Mouse (Mus musculus): Measurements from ENCODE around the gene Myog. TPM values are rescaled to one million over a fixed set of nuclear protein-coding genes. Genes with fewer than 3 reads are reported as not detected.
"Not testable (repeated sequence)": the region's sequence is repeated elsewhere in the genome, so short reads cannot be mapped to it uniquely, and the experiment has no call there.

Myog gene
- polyA plus RNA-seq (2015; fragmentation: Nextera tagmentation; extraction: Ambion mirVana) = 117 and 227 TPM in 2 replicates

DNA sequence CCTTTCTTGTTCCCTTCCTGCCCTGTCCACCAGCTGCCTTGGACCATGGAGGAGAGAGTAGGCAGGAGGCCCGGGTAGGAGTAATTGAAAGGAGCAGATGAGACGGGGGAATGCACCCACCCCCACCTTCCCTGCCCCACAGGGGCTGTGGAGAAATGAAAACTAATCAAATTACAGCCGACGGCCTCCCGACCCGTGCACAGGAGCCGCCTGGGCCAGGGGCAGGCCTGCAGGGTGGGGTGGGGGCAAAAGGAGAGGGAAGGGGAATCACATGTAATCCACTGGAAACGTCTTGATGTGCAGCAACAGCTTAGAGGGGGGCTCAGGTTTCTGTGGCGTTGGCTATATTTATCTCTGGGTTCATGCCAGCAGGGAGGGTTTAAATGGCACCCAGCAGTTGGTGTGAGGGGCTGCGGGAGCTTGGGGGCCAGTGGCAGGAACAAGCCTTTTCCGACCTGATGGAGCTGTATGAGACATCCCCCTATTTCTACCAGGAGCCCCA, at the start of gene Myog:
Gene Myog, plus strand, starts transcription at position 392 of the 502 bp plus-strand sequence.
- ATAC-seq (ENCODE audit: insufficient number of reproducible peaks, low FRiP score, low TSS enrichment, low read depth) = peak; percentile 64
- peak within 1 kb of the TSS; percentile 14 for H3K4me3 ChIP-seq
- no peak within 1 kb of the TSS for H3K4me2 ChIP-seq
- no peaks in the 10 kb centered on the region for H3K9me3 ChIP-seq
- H3K9ac ChIP-seq = no peak within 1 kb of the TSS
- peak within 1 kb of the TSS; percentile 44 for H3K27ac ChIP-seq
- H3K4me1 ChIP-seq = peaks cover 24% of the 10 kb centered on the region
- H3K27me3 ChIP-seq = no peaks in the 10 kb centered on the region
- H3K36me3 ChIP-seq = no peaks in the 10 kb centered on the region
- 15% methylated on average over 11 of the region's 11 CpGs for WGBS

DNA sequence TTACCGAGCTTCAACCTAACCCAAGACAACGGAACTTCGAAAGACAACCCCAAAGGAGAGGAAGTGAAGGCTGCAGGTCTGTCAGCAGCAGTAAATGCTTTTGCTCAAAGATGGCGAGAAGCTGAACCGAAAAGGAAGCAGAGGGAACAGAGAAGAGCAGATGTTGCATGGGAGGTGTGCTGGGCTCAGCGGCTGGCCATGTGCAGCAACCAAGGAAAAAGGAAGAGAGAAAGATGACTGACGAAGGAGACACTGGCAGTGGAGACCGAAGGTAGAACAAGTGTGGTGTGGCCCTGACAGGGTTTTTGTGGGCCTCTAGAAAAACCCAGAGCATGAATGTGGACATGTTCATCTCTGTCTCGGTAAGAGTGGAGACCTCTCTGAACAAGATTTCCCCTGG, 49.1 kb upstream of the Myog start:
- H3K36me3 ChIP-seq = no peaks in the 10 kb centered on the region
- WGBS = 77% methylated on average over 9 of the region's 9 CpGs
- no peaks in the 10 kb centered on the region for H3K9me3 ChIP-seq
- H3K4me2 ChIP-seq = no peak overlapping the region
- H3K4me3 ChIP-seq = no peak overlapping the region
- no peak overlapping the region for H3K9ac ChIP-seq
- H3K27ac ChIP-seq = no peak overlapping the region
- H3K27me3 ChIP-seq = peaks cover 24% of the 10 kb centered on the region
- peaks cover 16% of the 10 kb centered on the region for H3K4me1 ChIP-seq
- ATAC-seq (ENCODE audit: insufficient number of reproducible peaks, low FRiP score, low TSS enrichment, low read depth) = no peak

GRCm38 (mm10) chr1:134241298-134241697, 48.5 kb upstream of the Myog start:
- WGBS = 74% methylated on average over 8 of the region's 8 CpGs
- H3K9me3 ChIP-seq = no peaks in the 10 kb centered on the region
- peaks cover 14% of the 10 kb centered on the region for H3K4me1 ChIP-seq
- H3K9ac ChIP-seq = no peak overlapping the region
- no peak overlapping the region for H3K4me3 ChIP-seq
- no peaks in the 10 kb centered on the region for H3K36me3 ChIP-seq
- no peak for ATAC-seq (ENCODE audit: insufficient number of reproducible peaks, low FRiP score, low TSS enrichment, low read depth)
- H3K27ac ChIP-seq = no peak overlapping the region
- no peak overlapping the region for H3K4me2 ChIP-seq
- H3K27me3 ChIP-seq = peaks cover 18% of the 10 kb centered on the region

- peaks cover 14% of the 10 kb centered on the region for H3K4me1 ChIP-seq
- WGBS = 55% methylated on average over 2 of the region's 2 CpGs
- H3K9me3 ChIP-seq = no peaks in the 10 kb centered on the region
- no peaks in the 10 kb centered on the region for H3K36me3 ChIP-seq
- no peak overlapping the region for H3K9ac ChIP-seq
- H3K27ac ChIP-seq = no peak overlapping the region
- peaks cover 9% of the 10 kb centered on the region for H3K27me3 ChIP-seq
- H3K4me3 ChIP-seq = no peak overlapping the region
- H3K4me2 ChIP-seq = no peak overlapping the region
- no peak for ATAC-seq (ENCODE audit: insufficient number of reproducible peaks, low FRiP score, low TSS enrichment, low read depth)
Observed at GRCm38 (mm10) chr1:134242286-134242685, 47.5 kb upstream of the Myog start.

DNA sequence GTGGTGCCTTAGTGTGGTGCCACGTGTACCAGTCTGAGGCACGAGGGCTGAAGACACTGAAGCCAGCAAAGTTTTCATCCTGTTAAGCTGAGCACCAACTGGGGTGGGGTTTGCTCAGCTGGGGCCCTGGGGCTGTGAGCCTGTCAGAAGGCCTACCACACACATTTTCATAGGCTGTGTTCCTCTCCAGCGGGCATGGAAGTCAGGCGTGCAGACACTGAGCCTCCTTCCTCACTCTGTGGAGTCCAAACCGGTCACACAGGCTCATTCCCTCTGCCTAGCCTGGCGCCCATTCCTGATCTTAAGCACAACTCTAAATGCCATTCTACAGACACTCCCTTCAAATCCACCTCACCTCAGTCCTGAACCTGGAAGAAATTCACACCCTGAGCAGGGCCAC, 46.3 kb upstream of the Myog start:
- Histone ChIP-seq H3K27ac (no peak overlapping the region), H3K9ac (no peak overlapping the region), H3K9me3 (no peaks in the 10 kb centered on the region), H3K36me3 (no peaks in the 10 kb centered on the region), H3K4me2 (0 out of 2 replicates have a peak overlapping the region, but pooled peaks have one; percentile 49), H3K4me1 (peaks cover 14% of the 10 kb centered on the region), H3K4me3 (no peak overlapping the region), H3K27me3 (peaks cover 6% of the 10 kb centered on the region; the same call in 1 of the 2 replicates)
- no peak for ATAC-seq (ENCODE audit: insufficient number of reproducible peaks, low FRiP score, low TSS enrichment, low read depth)
- 55% methylated on average over 6 of the region's 6 CpGs for WGBS

GRCm38 (mm10) chr1:134243948-134244914, 45.6 kb upstream of the Myog start:
- Histone ChIP-seq H3K27ac (no peak overlapping the region), H3K9ac (peak overlapping the region; percentile 26; the same call in 1 of the 2 replicates)
- 20% methylated on average over 35 of the region's 35 CpGs for WGBS

DNA sequence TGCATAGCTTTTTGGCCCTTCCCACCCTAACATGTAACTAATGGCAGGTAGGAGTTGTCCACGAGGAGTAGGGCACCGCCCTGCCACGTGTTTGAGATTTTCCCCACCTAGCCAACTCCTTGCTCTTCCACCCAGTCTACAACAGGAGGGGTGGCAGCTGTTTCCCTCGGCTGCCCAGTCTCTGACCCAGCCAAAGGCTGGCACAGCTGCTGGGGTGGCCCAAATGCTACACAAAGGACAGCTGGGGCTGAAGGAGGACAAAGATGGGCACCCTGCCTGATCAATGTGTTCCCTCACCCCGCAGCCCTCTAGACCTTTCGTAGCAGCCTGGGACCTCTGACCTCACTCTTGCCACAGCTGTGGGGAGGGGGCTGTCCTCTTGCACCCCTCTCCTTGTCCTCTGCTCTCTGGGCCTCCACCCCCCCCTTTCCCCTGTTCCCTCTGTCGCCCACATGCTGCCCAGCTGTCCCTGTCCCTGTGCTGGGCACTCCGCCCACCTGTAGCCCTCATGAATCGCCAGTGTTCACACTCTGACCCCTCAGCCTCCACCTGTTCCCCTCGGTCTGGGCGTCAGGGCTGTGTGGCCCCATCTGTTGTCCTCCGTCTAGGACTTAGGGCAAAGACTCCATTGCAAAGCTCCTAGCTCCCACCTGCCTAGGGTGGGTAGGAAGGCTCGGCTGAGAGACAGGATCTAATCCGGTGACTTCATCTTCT, 44.6 kb upstream of the Myog start:
- no peaks in the 10 kb centered on the region for H3K36me3 ChIP-seq

More at GRCm38 (mm10) chr1:134243948-134244914, 45.6 kb upstream of the Myog start:
- peaks cover 14% of the 10 kb centered on the region for H3K4me1 ChIP-seq
- peak overlapping the region; percentile 17; the same call in 1 of the 2 replicates for H3K4me3 ChIP-seq
- no peaks in the 10 kb centered on the region for H3K36me3 ChIP-seq
- peak overlapping the region; percentile 49 for H3K4me2 ChIP-seq
- H3K27me3 ChIP-seq = peaks cover 6% of the 10 kb centered on the region; the same call in 1 of the 2 replicates
- H3K9me3 ChIP-seq = no peaks in the 10 kb centered on the region
- ATAC-seq (ENCODE audit: insufficient number of reproducible peaks, low FRiP score, low TSS enrichment, low read depth) = peak; percentile 64

DNA sequence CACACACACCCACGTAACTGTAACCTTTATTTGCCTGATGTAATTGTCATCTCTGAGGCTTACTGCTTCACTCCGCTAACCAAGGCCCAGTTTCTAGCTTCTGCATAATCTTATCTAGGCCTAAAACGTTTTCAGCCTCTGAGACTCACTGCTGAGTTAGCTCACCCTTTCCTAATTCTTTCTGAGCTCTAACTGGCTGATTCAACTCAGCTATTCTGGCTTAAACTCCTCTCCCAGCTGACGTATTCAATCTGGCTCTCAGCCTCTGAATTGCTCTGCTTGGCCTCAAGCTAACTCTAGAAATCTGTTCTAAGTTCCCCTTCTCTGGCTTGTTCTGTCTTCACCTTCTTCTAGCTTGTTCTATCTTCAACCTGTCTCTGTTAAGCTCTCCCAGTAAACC, 43.2 kb upstream of the Myog start:
- no peaks in the 10 kb centered on the region for H3K9me3 ChIP-seq
- H3K4me3 ChIP-seq = no peak overlapping the region
- ATAC-seq (ENCODE audit: insufficient number of reproducible peaks, low FRiP score, low TSS enrichment, low read depth) = no peak
- peaks cover 14% of the 10 kb centered on the region for H3K4me1 ChIP-seq
- H3K36me3 ChIP-seq = no peaks in the 10 kb centered on the region
- H3K4me2 ChIP-seq = no peak overlapping the region
- 52% methylated on average over 4 of the region's 4 CpGs for WGBS
- H3K27me3 ChIP-seq = peaks cover 6% of the 10 kb centered on the region; the same call in 1 of the 2 replicates
- H3K9ac ChIP-seq = no peak overlapping the region
- H3K27ac ChIP-seq = no peak overlapping the region

More for the DNA sequence above, 44.6 kb upstream of the Myog start:
- H3K9ac ChIP-seq = no peak overlapping the region
- H3K27ac ChIP-seq = no peak overlapping the region
- 73% methylated on average over 14 of the region's 14 CpGs for WGBS
- H3K4me3 ChIP-seq = no peak overlapping the region
- no peak overlapping the region for H3K4me2 ChIP-seq
- H3K4me1 ChIP-seq = peaks cover 14% of the 10 kb centered on the region
- H3K9me3 ChIP-seq = no peaks in the 10 kb centered on the region
- ATAC-seq (ENCODE audit: insufficient number of reproducible peaks, low FRiP score, low TSS enrichment, low read depth) = peak; percentile 77
- H3K27me3 ChIP-seq = peaks cover 6% of the 10 kb centered on the region; the same call in 1 of the 2 replicates

GRCm38 (mm10) chr1:134249681-134250080, 40.1 kb upstream of the Myog start:
- not testable (repeated sequence) for H3K4me3 ChIP-seq; ATAC-seq (ENCODE audit: insufficient number of reproducible peaks, low FRiP score, low TSS enrichment, low read depth); H3K9ac ChIP-seq; H3K27ac ChIP-seq; H3K36me3 ChIP-seq; H3K4me1 ChIP-seq; H3K9me3 ChIP-seq; H3K27me3 ChIP-seq; H3K4me2 ChIP-seq
- 61% methylated on average over 1 of the region's 1 CpGs for WGBS

DNA sequence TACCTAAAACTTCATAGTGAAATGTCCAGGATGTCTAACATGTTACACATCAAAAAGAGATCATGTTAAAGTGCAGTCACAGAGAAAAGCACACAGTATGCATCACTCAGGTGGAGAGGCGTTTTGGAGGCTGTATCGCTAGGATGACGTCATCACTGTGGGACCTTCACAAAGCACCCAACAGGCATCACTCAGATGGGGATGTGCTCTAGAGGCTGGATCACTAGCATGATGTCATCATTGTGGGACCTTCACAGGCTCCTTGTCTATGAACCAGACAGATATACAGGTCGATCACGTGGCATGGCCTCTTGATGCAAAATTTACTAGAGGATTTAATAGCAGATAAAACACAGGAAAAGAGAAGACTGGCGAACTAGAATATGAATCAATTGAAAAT, 25.4 kb upstream of the Myog start:
- H3K4me3 ChIP-seq = no peak overlapping the region
- H3K9ac ChIP-seq = no peak overlapping the region
- H3K4me2 ChIP-seq = no peak overlapping the region
- no peak overlapping the region for H3K27ac ChIP-seq
- ATAC-seq (ENCODE audit: insufficient number of reproducible peaks, low FRiP score, low TSS enrichment, low read depth) = no peak
- no peaks in the 10 kb centered on the region for H3K36me3 ChIP-seq
- no peaks in the 10 kb centered on the region for H3K27me3 ChIP-seq
- H3K9me3 ChIP-seq = no peaks in the 10 kb centered on the region
- H3K4me1 ChIP-seq = no peaks in the 10 kb centered on the region
- WGBS = 88% methylated on average over 6 of the region's 6 CpGs

- Histone ChIP-seq H3K4me1 (no peaks in the 10 kb centered on the region), H3K9me3 (no peaks in the 10 kb centered on the region), H3K27ac (no peak overlapping the region), H3K4me3 (no peak overlapping the region), H3K4me2 (no peak overlapping the region), H3K27me3 (no peaks in the 10 kb centered on the region), H3K9ac (no peak overlapping the region), H3K36me3 (no peaks in the 10 kb centered on the region)
- 34% methylated on average over 2 of the region's 2 CpGs for WGBS
- no peak for ATAC-seq (ENCODE audit: insufficient number of reproducible peaks, low FRiP score, low TSS enrichment, low read depth)
Observed at GRCm38 (mm10) chr1:134265797-134266196, 24.0 kb upstream of the Myog start.
